Mouse (Mus musculus) lung, adult 2 months (tissue): Measurements from ENCODE around the gene Ankmy1.

Experiments used
- CTCF ChIP-seq: fragments of 200-500 bp; IDR thresholded peaks from 2 replicates; pipeline ENCODE4 v1.5.1; 2011; ENCODE audit warnings: mild to moderate bottlenecking, low read length, control low read depth; ENCODE audit not compliant: insufficient read depth
- POLR2A ChIP-seq: fragments of 200-500 bp; IDR thresholded peaks from 2 replicates; pipeline ENCODE4 v1.6.1; 2011; ENCODE audit warnings: low read depth, mild to moderate bottlenecking, control low read depth, low read length, borderline replicate concordance; ENCODE audit errors: extremely low read depth

GRCm38 (mm10) chr1:92919775-92920174, 17.1 kb upstream of the Ankmy1 start:
- TF ChIP-seq CTCF (no peak), POLR2A (no peak)
